8 mouse cellular contexts compared by ENCODE assay signal in genomic region chr13:51567411-51567851, GRCm38 (mm10). TPM values are rescaled to one million over a fixed set of nuclear protein-coding genes. Genes with fewer than 3 reads are reported as not detected.
DNase-seq lines count a peak whose midpoint lies in the region; ATAC-seq lines count a peak whose summit lies in the region.

No protein-coding gene starts in this region.

- DNase-seq in ovary, postnatal 36 days (ENCODE audit: low spot score), result peak; percentile 20
- DNase-seq in ovary, adult 18-20 months (ENCODE audit: low spot score), result no peak
- peak; percentile 31 to 36 for DNase-seq in cerebellum, postnatal 36 days
- peak; percentile 16 to 24 for DNase-seq in gastrocnemius, postnatal 36 days
- peak; percentile 46 for DNase-seq in kidney, postnatal 10 days
- DNase-seq in midbrain, embryonic 14.5 days, result peak; percentile 66
- DNase-seq in spleen, postnatal 14 days (ENCODE audit: low spot score in 2 of 2), result no peak
- no peak for DNase-seq in adipocyte (ENCODE audit: low spot score)

- H3K9me3 ChIP-seq in midbrain, embryonic 14.5 days (ENCODE audit: control insufficient read depth, low read length), result no peaks in the 10 kb centered on the region

- intact Hi-C loops in gastrocnemius, postnatal 36 days (cut with DNase I), result no loop called here

- H3K27me3 ChIP-seq in midbrain, embryonic 14.5 days (ENCODE audit: control insufficient read depth, insufficient read depth, low read length), result peaks cover 22% of the 10 kb centered on the region

- peaks cover 37% of the 10 kb centered on the region for H3K4me1 ChIP-seq in midbrain, embryonic 14.5 days (ENCODE audit: control insufficient read depth, insufficient read depth, low read length)

- 0 out of 2 replicates have a peak overlapping the region, but pooled peaks have one; percentile 26 for H3K27ac ChIP-seq in midbrain, embryonic 14.5 days (replicated peaks; ENCODE audit: low read depth, low read length)

- H3K9ac ChIP-seq in midbrain, embryonic 14.5 days (replicated peaks; ENCODE audit: low read length), result peak overlapping the region; percentile 64

- no peaks in the 10 kb centered on the region for H3K36me3 ChIP-seq in midbrain, embryonic 14.5 days (ENCODE audit: control insufficient read depth, insufficient read depth, low read length)

- H3K4me2 ChIP-seq in midbrain, embryonic 14.5 days (ENCODE audit: low read length), result peak overlapping the region; percentile 99

- peak overlapping the region; percentile 58 for H3K4me3 ChIP-seq in midbrain, embryonic 14.5 days (replicated peaks; ENCODE audit: low read depth, low read length)

- ATAC-seq in midbrain, embryonic 14.5 days (ENCODE audit: low FRiP score, low TSS enrichment), result no peak

- under 1% methylated on average over 38 of the region's 38 CpGs for WGBS in midbrain, embryonic 14.5 days

RNA-seq across cellular contexts. Expression of gene Shc3, which starts 1.8 kb away (rescaled TPM):
- 1 to 10 TPM in 1 of 2 experiments, under 1 TPM in 1; 0.69 to 1.2 TPM for total RNA-seq in gastrocnemius, postnatal 36 days (2021)
- 5.0 and 8.3 TPM in 2 replicates for polyA plus RNA-seq in midbrain, embryonic 14.5 days (2014; fragmentation: Nextera tagmentation; extraction: Ambion mirVana)

Comparison
In these comparisons a context has a peak if more than half of its experiments do, and no peak if none do; other contexts are left out.
1. DNase-seq: peak in ovary, postnatal 36 days (single experiment), cerebellum, postnatal 36 days (2 of 2), gastrocnemius, postnatal 36 days (2 of 2), kidney, postnatal 10 days (single experiment) and midbrain, embryonic 14.5 days (single experiment); none in ovary, adult 18-20 months (single experiment), spleen, postnatal 14 days (0 of 2) and adipocyte (single experiment).